Mouse (Mus musculus) right cerebral cortex, postnatal 36 days (tissue): ENCODE data around the gene Hbq1b.

Source experiments
- DNase-seq, 2 experiments: peaks; one replicate each; pipeline ENCODE4 v3.0.0; 2022; ENCODE audit warnings: low spot score in 2 of 2, mixed read lengths in 1 of 2

Hbq1b gene

GRCm38 (mm10) chr11:32286695-32287492, at the start of gene Hbq1b:
TSS of gene Hbq1b (plus strand) at chr11:32286965.
- DNase-seq = peak; percentile 73 to 74

- DNase-seq = no peak
Measured at GRCm38 (mm10) chr11:32237411-32237795, 49.4 kb upstream of the Hbq1b start.

- peak in 1 of 2 experiments; percentile 70 for DNase-seq
Measured at GRCm38 (mm10) chr11:32238093-32238860, 48.5 kb upstream of the Hbq1b start.

- DNase-seq = no peak
Measured at GRCm38 (mm10) chr11:32241391-32241790, 45.4 kb upstream of the Hbq1b start.

- DNase-seq = no peak
Measured at GRCm38 (mm10) chr11:32242209-32242608, 44.6 kb upstream of the Hbq1b start.

GRCm38 (mm10) chr11:32243205-32243955, 43.4 kb upstream of the Hbq1b start:
- no peak for DNase-seq

- DNase-seq = no peak
Measured at GRCm38 (mm10) chr11:32244064-32244463, 42.7 kb upstream of the Hbq1b start.

GRCm38 (mm10) chr11:32244617-32245016, 42.1 kb upstream of the Hbq1b start:
- DNase-seq = no peak

- no peak for DNase-seq
Measured at GRCm38 (mm10) chr11:32245614-32246013, 41.2 kb upstream of the Hbq1b start.

GRCm38 (mm10) chr11:32247068-32247467, 39.7 kb upstream of the Hbq1b start:
- no peak for DNase-seq

GRCm38 (mm10) chr11:32248350-32248749, 38.4 kb upstream of the Hbq1b start:
- no peak for DNase-seq

- DNase-seq = no peak
Measured at GRCm38 (mm10) chr11:32250880-32251763, 35.6 kb upstream of the Hbq1b start.

GRCm38 (mm10) chr11:32253121-32253520, 33.6 kb upstream of the Hbq1b start:
- no peak for DNase-seq

GRCm38 (mm10) chr11:32256146-32256545, 30.6 kb upstream of the Hbq1b start:
- DNase-seq = no peak

- DNase-seq = no peak
Measured at GRCm38 (mm10) chr11:32256566-32256965, 30.2 kb upstream of the Hbq1b start.

- DNase-seq = no peak
Measured at GRCm38 (mm10) chr11:32262674-32263415, 23.9 kb upstream of the Hbq1b start.

GRCm38 (mm10) chr11:32265117-32265738, 21.5 kb upstream of the Hbq1b start:
- DNase-seq = no peak

- no peak for DNase-seq
Measured at GRCm38 (mm10) chr11:32266194-32266593, 20.6 kb upstream of the Hbq1b start.

GRCm38 (mm10) chr11:32266776-32267175, 20.0 kb upstream of the Hbq1b start:
- DNase-seq = no peak
